Mouse (Mus musculus): ENCODE measurements around the gene Serpine1. TPM values are rescaled to one million over a fixed set of nuclear protein-coding genes. Genes with fewer than 3 reads are reported as not detected.

Serpine1 gene
- polyA plus RNA-seq, 1 experiment from 2014 or later, result 0.86 TPM

- Histone ChIP-seq H3K4me2 (peak overlapping the region; percentile 15; the same call in 1 of the 2 replicates), H3K27ac (ENCODE audit: low read depth) (no peak overlapping the region), H3K36me3 (ENCODE audit: insufficient read depth) (no peaks in the 10 kb centered on the region), H3K4me3 (ENCODE audit: low read depth, low read length) (no peak overlapping the region), H3K9ac (no peak overlapping the region), H3K9me3 (ENCODE audit: low read depth, low read length) (no peaks in the 10 kb centered on the region), H3K27me3 (ENCODE audit: insufficient read depth, low read length) (peaks cover 55% of the 10 kb centered on the region), H3K4me1 (ENCODE audit: insufficient read depth) (no peaks in the 10 kb centered on the region)
- ATAC-seq (ENCODE audit: insufficient read depth) (no peak), DNase-seq (peak; percentile 83)
- TF ChIP-seq CTCF (IDR thresholded peaks at IDR 0.05; ENCODE audit: low read depth), result peak; percentile 98
- WGBS, result under 1% methylated on average over 23 of the region's 23 CpGs
These were observed 46.9 kb downstream of the Serpine1 start for GRCm38 (mm10) chr5:137025132-137025531.

GRCm38 (mm10) chr5:137024318-137024717 is 47.8 kb downstream of the Serpine1 start:
- ATAC-seq (ENCODE audit: insufficient read depth) (no peak), DNase-seq (no peak)
- TF ChIP-seq CTCF (IDR thresholded peaks at IDR 0.05; ENCODE audit: low read depth), result no peak
- WGBS, result 51% methylated on average over 3 of the region's 3 CpGs
- Histone ChIP-seq H3K4me1 (ENCODE audit: insufficient read depth) (no peaks in the 10 kb centered on the region), H3K27me3 (ENCODE audit: insufficient read depth, low read length) (peaks cover 48% of the 10 kb centered on the region), H3K9ac (no peak overlapping the region), H3K36me3 (ENCODE audit: insufficient read depth) (no peaks in the 10 kb centered on the region), H3K9me3 (ENCODE audit: low read depth, low read length) (no peaks in the 10 kb centered on the region), H3K4me3 (ENCODE audit: low read depth, low read length) (no peak overlapping the region), H3K27ac (ENCODE audit: low read depth) (no peak overlapping the region), H3K4me2 (no peak overlapping the region)

- no peak overlapping the region for H3K27ac ChIP-seq (ENCODE audit: low read depth)
- no peak overlapping the region for H3K9ac ChIP-seq
- H3K27me3 ChIP-seq (ENCODE audit: insufficient read depth, low read length), result no peaks in the 10 kb centered on the region
- H3K36me3 ChIP-seq (ENCODE audit: insufficient read depth), result no peaks in the 10 kb centered on the region
- H3K9me3 ChIP-seq (ENCODE audit: low read depth, low read length), result no peaks in the 10 kb centered on the region
- H3K4me2 ChIP-seq, result no peak overlapping the region
- no peak for TF ChIP-seq CTCF (IDR thresholded peaks at IDR 0.05; ENCODE audit: low read depth)
- 88% methylated on average over 3 of the region's 3 CpGs for WGBS
- no peak overlapping the region for H3K4me3 ChIP-seq (ENCODE audit: low read depth, low read length)
- ATAC-seq (ENCODE audit: insufficient read depth) (no peak), DNase-seq (no peak)
- H3K4me1 ChIP-seq (ENCODE audit: insufficient read depth), result no peaks in the 10 kb centered on the region
These were observed 56.2 kb downstream of the Serpine1 start for GRCm38 (mm10) chr5:137015913-137016312.

- Histone ChIP-seq H3K4me1 (ENCODE audit: insufficient read depth) (no peaks in the 10 kb centered on the region), H3K9ac (no peak overlapping the region), H3K36me3 (ENCODE audit: insufficient read depth) (no peaks in the 10 kb centered on the region), H3K27me3 (ENCODE audit: insufficient read depth, low read length) (no peaks in the 10 kb centered on the region; the same call in 1 of the 2 replicates), H3K4me2 (no peak overlapping the region), H3K4me3 (ENCODE audit: low read depth, low read length) (no peak overlapping the region), H3K9me3 (ENCODE audit: low read depth, low read length) (no peaks in the 10 kb centered on the region), H3K27ac (ENCODE audit: low read depth) (no peak overlapping the region)
- ATAC-seq (ENCODE audit: insufficient read depth), result no peak
- no peak for TF ChIP-seq CTCF (IDR thresholded peaks at IDR 0.05; ENCODE audit: low read depth)
- DNase-seq, result no peak
- WGBS, result 73% methylated on average over 15 of the region's 15 CpGs
These were observed 59.6 kb downstream of the Serpine1 start for GRCm38 (mm10) chr5:137012401-137012950.

Other genes with a start within 250 kb of the Serpine1 start
- 9.0 and 11.7 TPM in 2 replicates for gene Col26a1, start 189.1 kb downstream of the Serpine1 start, polyA plus RNA-seq (2014; fragmentation: Nextera tagmentation; extraction: Ambion mirVana)
- gene Ift22, start 164.1 kb downstream of the Serpine1 start, polyA plus RNA-seq (2014; fragmentation: Nextera tagmentation; extraction: Ambion mirVana), result 72.2 and 78.1 TPM in 2 replicates
- 306 and 314 TPM in 2 replicates for gene Fis1, start 119.0 kb downstream of the Serpine1 start, polyA plus RNA-seq (2014; fragmentation: Nextera tagmentation; extraction: Ambion mirVana)
- gene Cldn15, start 105.7 kb downstream of the Serpine1 start, polyA plus RNA-seq (2014; fragmentation: Nextera tagmentation; extraction: Ambion mirVana), result 5.3 and 5.7 TPM in 2 replicates
- gene Plod3, start 85.2 kb downstream of the Serpine1 start, polyA plus RNA-seq (2014; fragmentation: Nextera tagmentation; extraction: Ambion mirVana), result 43.5 and 43.7 TPM in 2 replicates
- 88.9 and 97.4 TPM in 2 replicates for gene Znhit1, start 84.2 kb downstream of the Serpine1 start, polyA plus RNA-seq (2014; fragmentation: Nextera tagmentation; extraction: Ambion mirVana)
- gene Vgf, start 45.9 kb downstream of the Serpine1 start, polyA plus RNA-seq (2014; fragmentation: Nextera tagmentation; extraction: Ambion mirVana), result 0.12 and 0.13 TPM in 2 replicates
- gene Ap1s1, start 26.1 kb downstream of the Serpine1 start, polyA plus RNA-seq (2014; fragmentation: Nextera tagmentation; extraction: Ambion mirVana), result 179 and 191 TPM in 2 replicates
- gene Trim56, start 43.9 kb upstream of the Serpine1 start, polyA plus RNA-seq (2014; fragmentation: Nextera tagmentation; extraction: Ambion mirVana), result 11.5 and 11.8 TPM in 2 replicates
- not detected in 2 replicates for gene Muc3, start 77.1 kb upstream of the Serpine1 start, polyA plus RNA-seq (2014; fragmentation: Nextera tagmentation; extraction: Ambion mirVana)
- gene Muc3a, start 140.1 kb upstream of the Serpine1 start, polyA plus RNA-seq (2014; fragmentation: Nextera tagmentation; extraction: Ambion mirVana), result not detected in 2 replicates
- gene Ache, start 215.3 kb upstream of the Serpine1 start, polyA plus RNA-seq (2014; fragmentation: Nextera tagmentation; extraction: Ambion mirVana), result 0.93 and 1.3 TPM in 2 replicates
- gene Ufsp1, start 222.4 kb upstream of the Serpine1 start, polyA plus RNA-seq (2014; fragmentation: Nextera tagmentation; extraction: Ambion mirVana), result 4.4 and 4.6 TPM in 2 replicates
- gene Srrt, start 235.4 kb upstream of the Serpine1 start, polyA plus RNA-seq (2014; fragmentation: Nextera tagmentation; extraction: Ambion mirVana), result 137 and 141 TPM in 2 replicates
- 87.1 and 89.3 TPM in 2 replicates for gene Trip6, start 242.1 kb upstream of the Serpine1 start, polyA plus RNA-seq (2014; fragmentation: Nextera tagmentation; extraction: Ambion mirVana)

Measured in lung, embryonic 14.5 days (tissue).